Mouse (Mus musculus) thymus, adult 2 months (tissue): ENCODE results near the gene Mettl24.

ENCODE experiments used
- CTCF ChIP-seq: fragments of 200-500 bp; IDR thresholded peaks from 2 replicates; pipeline ENCODE4 v1.5.1; 2012; ENCODE audit warnings: mild to moderate bottlenecking, control low read depth, low read length, moderate library complexity, borderline replicate concordance; ENCODE audit not compliant: control insufficient read depth, poor library complexity, insufficient read depth; ENCODE audit errors: extremely low read depth
- POLR2A ChIP-seq: fragments of 200-500 bp; IDR thresholded peaks from 2 replicates; pipeline ENCODE4 v1.6.1; 2012; ENCODE audit warnings: mild to moderate bottlenecking, low read length, control low read depth, moderate library complexity; ENCODE audit not compliant: control insufficient read depth, poor library complexity, insufficient read depth; ENCODE audit errors: extremely low read depth

GRCm38 (mm10) chr10:40638823-40639819 is 44.0 kb upstream of the Mettl24 start:
- no peak for TF ChIP-seq CTCF
- no peak for TF ChIP-seq POLR2A
